Mouse (Mus musculus): ENCODE measurements around the gene AC109138.7. TPM values are rescaled to one million over a fixed set of nuclear protein-coding genes. Genes with fewer than 3 reads are reported as not detected.

Gene AC109138.7
- polyA plus RNA-seq, 1 experiment: not detected

DNA sequence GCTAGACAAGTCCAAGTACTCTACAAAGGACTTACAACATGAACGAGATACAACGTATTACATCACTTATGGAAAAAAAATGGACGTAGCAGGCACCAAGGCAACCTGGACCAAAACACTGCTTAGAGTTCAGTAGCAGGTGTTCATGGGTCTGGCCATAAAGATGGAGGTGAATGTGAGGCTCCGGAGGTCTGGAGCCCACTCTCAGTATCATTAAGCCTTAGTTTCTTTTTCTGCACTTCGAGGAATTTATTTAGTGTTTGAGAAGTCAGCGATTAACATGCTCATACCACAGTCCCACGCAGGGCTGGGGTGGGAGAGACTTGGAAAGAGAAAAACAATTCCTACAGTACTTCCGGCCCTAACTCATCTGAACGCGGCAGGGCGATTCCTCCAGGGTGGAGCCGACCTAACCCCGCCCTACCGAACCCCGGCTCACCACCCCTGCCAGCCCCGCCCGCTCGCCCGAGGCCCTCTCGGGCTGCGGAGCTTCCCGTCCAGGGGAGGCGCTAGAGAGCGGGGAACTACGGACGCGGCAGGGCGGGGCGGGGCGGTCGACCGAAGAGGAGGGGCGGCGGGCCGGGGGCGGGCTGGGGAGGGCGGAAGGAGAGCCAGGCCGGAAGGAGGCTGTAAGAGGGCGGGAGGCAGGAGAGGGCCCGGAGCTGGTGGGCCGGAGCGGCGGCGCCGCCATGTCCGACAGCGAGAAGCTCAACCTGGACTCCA, 22.5 kb upstream of the AC109138.7 start, which contains the start of gene Ppp1ca:
Ppp1ca (plus strand) TSS at position 538 of the 723 bp plus-strand sequence.
- H3K27ac ChIP-seq (ENCODE audit: insufficient read depth, low read length): peak within 1 kb of the TSS; percentile 93
- H3K4me1 ChIP-seq (ENCODE audit: control insufficient read depth, insufficient read depth, low read length): peaks cover 7% of the 10 kb centered on the region; the same call in 1 of the 2 replicates
- H3K4me3 ChIP-seq (ENCODE audit: insufficient read depth, low read length): peak within 1 kb of the TSS; percentile 97
- TF ChIP-seq POLR2A (IDR thresholded peaks at IDR 0.05; ENCODE audit: extremely low read depth, insufficient read depth, low read length) (peak; percentile 70), CTCF (IDR thresholded peaks at IDR 0.05; ENCODE audit: extremely low read depth, insufficient read depth, low read length) (peak; percentile 43)

DNA sequence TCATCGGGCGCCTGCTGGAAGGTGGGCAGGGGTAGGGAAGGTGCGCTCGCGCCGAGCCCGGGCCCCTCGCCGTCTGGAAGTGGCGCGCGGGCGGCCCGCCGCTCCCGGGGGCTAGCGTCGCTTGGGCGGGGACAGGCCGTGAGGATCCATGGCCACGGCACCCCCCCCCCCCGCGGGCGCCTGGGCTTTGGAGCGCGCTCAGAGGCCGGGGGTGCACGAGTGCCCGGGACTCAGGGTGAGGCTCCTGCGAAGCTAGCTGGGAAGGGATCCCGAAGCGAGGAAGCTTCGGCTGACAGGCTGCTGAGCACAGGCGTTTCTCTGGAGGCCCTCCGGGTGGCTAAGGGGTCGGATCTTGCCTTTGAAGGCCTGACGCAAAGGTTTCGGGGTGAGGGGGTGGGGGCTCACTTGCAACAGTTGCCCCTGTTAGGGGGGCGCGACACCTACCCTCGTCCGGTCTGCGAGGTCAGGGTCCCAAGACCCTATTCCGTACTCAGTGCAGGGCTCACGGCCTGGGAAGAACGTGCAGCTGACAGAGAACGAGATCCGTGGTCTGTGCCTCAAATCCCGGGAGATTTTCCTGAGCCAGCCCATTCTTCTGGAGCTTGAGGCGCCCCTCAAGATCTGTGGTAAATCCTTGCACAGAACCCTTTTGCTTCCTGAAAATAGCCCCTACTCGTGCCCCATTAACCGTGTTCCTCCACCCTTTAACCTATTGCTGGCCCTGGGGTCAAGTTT, 21.7 kb upstream of the AC109138.7 start:
- no peak for TF ChIP-seq POLR2A (IDR thresholded peaks at IDR 0.05; ENCODE audit: extremely low read depth, insufficient read depth, low read length)
- H3K4me3 ChIP-seq (ENCODE audit: insufficient read depth, low read length): peak overlapping the region; percentile 97
- peaks cover 7% of the 10 kb centered on the region; the same call in 1 of the 2 replicates for H3K4me1 ChIP-seq (ENCODE audit: control insufficient read depth, insufficient read depth, low read length)
- peak overlapping the region; percentile 93 for H3K27ac ChIP-seq (ENCODE audit: insufficient read depth, low read length)

DNA sequence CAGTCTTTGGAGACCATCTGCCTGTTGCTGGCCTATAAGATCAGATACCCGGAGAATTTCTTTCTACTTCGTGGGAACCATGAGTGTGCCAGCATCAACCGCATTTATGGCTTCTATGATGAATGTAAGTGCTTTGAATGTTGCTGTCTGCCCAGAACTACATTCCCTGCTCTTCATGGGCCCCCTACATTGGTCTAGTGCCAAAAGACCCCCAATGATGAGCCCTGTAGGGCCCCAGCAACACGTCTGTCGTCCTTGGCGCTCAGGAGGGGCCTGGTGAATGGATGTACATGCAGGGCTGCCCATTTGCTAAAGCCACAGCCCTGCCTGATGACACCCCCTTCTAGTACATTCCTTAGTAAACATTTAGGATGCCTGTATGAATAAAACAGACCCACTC, 21.0 kb upstream of the AC109138.7 start:
- peak overlapping the region; percentile 97 for H3K4me3 ChIP-seq (ENCODE audit: insufficient read depth, low read length)
- H3K4me1 ChIP-seq (ENCODE audit: control insufficient read depth, insufficient read depth, low read length): peaks cover 7% of the 10 kb centered on the region; the same call in 1 of the 2 replicates
- no peak for TF ChIP-seq POLR2A (IDR thresholded peaks at IDR 0.05; ENCODE audit: extremely low read depth, insufficient read depth, low read length)
- no peak for TF ChIP-seq CTCF (IDR thresholded peaks at IDR 0.05; ENCODE audit: extremely low read depth, insufficient read depth, low read length)
- H3K27ac ChIP-seq (ENCODE audit: insufficient read depth, low read length): no peak overlapping the region

DNA sequence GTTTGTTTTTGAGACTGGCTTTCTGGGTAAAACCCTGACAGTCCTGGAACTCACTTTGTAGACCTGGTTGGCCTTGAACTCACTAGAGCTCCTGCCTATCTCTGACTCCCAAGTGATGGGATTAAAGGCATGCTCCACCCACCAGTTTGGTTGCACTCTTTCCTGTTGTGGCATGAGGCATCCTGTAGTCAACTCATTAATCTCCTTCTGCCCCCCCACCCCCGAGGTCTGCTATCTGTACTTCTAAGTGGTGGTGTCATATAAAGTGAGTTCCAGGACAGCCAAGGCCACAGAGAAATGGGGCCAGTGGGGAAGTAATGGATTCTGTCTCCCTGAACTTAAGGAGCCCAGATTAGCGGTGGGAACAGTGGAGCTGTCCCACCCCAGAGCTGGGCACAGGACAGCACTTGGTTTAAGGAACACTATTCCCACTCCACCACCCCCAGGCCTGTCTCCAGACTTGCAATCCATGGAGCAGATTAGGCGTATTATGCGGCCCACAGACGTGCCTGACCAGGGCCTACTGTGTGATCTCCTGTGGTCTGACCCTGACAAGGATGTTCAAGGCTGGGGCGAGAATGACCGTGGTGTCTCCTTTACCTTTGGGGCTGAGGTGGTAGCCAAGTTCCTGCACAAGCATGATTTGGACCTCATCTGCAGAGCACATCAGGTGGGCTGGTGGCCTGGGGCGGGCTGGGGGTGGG, 20.0 kb upstream of the AC109138.7 start:
- H3K27ac ChIP-seq (ENCODE audit: insufficient read depth, low read length): no peak overlapping the region
- no peak for TF ChIP-seq POLR2A (IDR thresholded peaks at IDR 0.05; ENCODE audit: extremely low read depth, insufficient read depth, low read length)
- TF ChIP-seq CTCF (IDR thresholded peaks at IDR 0.05; ENCODE audit: extremely low read depth, insufficient read depth, low read length): no peak
- 0 out of 2 replicates have a peak overlapping the region, but pooled peaks have one; percentile 97 for H3K4me3 ChIP-seq (ENCODE audit: insufficient read depth, low read length)
- H3K4me1 ChIP-seq (ENCODE audit: control insufficient read depth, insufficient read depth, low read length): peaks cover 7% of the 10 kb centered on the region; the same call in 1 of the 2 replicates

DNA sequence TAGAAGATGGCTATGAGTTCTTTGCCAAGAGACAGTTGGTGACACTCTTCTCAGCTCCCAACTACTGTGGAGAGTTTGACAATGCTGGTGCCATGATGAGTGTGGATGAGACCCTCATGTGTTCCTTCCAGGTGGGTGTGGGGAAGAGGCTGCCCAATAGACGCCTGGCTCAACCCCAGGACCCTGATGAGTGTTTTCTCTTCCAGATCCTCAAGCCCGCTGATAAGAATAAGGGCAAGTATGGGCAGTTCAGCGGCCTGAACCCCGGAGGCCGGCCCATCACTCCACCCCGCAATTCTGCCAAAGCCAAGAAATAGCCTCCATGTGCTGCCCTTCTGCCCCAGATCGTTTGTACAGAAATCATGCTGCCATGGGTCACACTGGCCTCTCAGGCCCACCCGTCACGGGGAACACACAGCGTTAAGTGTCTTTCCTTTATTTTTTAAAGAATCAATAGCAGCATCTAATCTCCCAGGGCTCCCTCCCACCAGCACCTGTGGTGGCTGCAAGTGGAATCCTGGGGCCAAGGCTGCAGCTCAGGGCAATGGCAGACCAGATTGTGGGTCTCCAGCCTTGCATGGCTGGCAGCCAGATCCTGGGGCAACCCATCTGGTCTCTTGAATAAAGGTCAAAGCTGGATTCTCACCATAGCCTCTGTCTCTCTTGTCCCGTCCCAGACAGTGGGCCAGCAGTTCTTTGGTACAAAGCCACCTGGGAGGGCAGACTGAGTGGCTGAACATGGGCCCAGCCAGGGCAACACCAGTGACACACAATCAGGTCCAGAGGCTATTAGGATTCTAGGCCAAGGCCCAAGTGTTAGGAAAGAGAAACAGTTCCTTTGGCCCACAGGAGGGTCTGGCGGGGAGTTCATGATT, 19.1 kb upstream of the AC109138.7 start:
- Histone ChIP-seq H3K4me3 (ENCODE audit: insufficient read depth, low read length) (no peak overlapping the region), H3K27ac (ENCODE audit: insufficient read depth, low read length) (no peak overlapping the region), H3K4me1 (ENCODE audit: control insufficient read depth, insufficient read depth, low read length) (peaks cover 7% of the 10 kb centered on the region; the same call in 1 of the 2 replicates)
- TF ChIP-seq POLR2A (IDR thresholded peaks at IDR 0.05; ENCODE audit: extremely low read depth, insufficient read depth, low read length): no peak
- TF ChIP-seq CTCF (IDR thresholded peaks at IDR 0.05; ENCODE audit: extremely low read depth, insufficient read depth, low read length): no peak

GRCm38 (mm10) chr19:4196048-4196447, 18.1 kb upstream of the AC109138.7 start:
- TF ChIP-seq CTCF (IDR thresholded peaks at IDR 0.05; ENCODE audit: extremely low read depth, insufficient read depth, low read length) (no peak), POLR2A (IDR thresholded peaks at IDR 0.05; ENCODE audit: extremely low read depth, insufficient read depth, low read length) (no peak)
- Histone ChIP-seq H3K4me1 (ENCODE audit: control insufficient read depth, insufficient read depth, low read length) (peaks cover 9% of the 10 kb centered on the region; the same call in 1 of the 2 replicates), H3K27ac (ENCODE audit: insufficient read depth, low read length) (no peak overlapping the region), H3K4me3 (ENCODE audit: insufficient read depth, low read length) (no peak overlapping the region)

GRCm38 (mm10) chr19:4196548-4196947, 17.6 kb upstream of the AC109138.7 start:
- TF ChIP-seq POLR2A (IDR thresholded peaks at IDR 0.05; ENCODE audit: extremely low read depth, insufficient read depth, low read length) (no peak), CTCF (IDR thresholded peaks at IDR 0.05; ENCODE audit: extremely low read depth, insufficient read depth, low read length) (no peak)
- Histone ChIP-seq H3K4me1 (ENCODE audit: control insufficient read depth, insufficient read depth, low read length) (peaks cover 9% of the 10 kb centered on the region; the same call in 1 of the 2 replicates), H3K4me3 (ENCODE audit: insufficient read depth, low read length) (no peak overlapping the region), H3K27ac (ENCODE audit: insufficient read depth, low read length) (no peak overlapping the region)

DNA sequence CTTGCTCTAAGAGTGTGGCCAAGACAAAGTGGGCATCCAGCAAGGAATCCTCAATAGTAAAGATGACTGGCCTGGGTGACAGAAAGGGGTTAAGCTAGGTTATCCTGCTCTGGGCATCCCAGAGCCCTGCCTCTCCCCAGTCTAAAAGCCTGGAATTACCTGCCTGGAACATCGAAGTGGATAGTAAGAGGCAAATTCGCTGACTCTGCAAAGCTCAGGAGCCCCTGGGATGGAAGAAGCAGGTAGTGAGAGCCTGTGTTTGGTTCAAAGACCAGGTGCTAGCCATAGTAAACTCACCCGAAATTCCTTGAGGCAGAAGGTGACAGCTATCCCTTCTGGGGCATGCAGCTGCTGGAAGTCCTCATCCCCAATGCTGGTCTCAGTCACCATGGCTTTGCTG, 17.0 kb upstream of the AC109138.7 start:
- Histone ChIP-seq H3K27ac (ENCODE audit: insufficient read depth, low read length) (no peak overlapping the region), H3K4me3 (ENCODE audit: insufficient read depth, low read length) (no peak overlapping the region), H3K4me1 (ENCODE audit: control insufficient read depth, insufficient read depth, low read length) (peaks cover 9% of the 10 kb centered on the region; the same call in 1 of the 2 replicates)
- TF ChIP-seq CTCF (IDR thresholded peaks at IDR 0.05; ENCODE audit: extremely low read depth, insufficient read depth, low read length): no peak
- TF ChIP-seq POLR2A (IDR thresholded peaks at IDR 0.05; ENCODE audit: extremely low read depth, insufficient read depth, low read length): no peak

Data from cortical plate, adult 2 months (tissue).